Mouse (Mus musculus): Measurements from ENCODE around the gene Nufip2. TPM values are rescaled to one million over a fixed set of nuclear protein-coding genes. Genes with fewer than 3 reads are reported as not detected.
A peak's percentile ranks its signal among the peaks of the same experiment; 100 is the strongest.
"Not testable (repeated sequence)": the region's sequence is repeated elsewhere in the genome, so short reads cannot be mapped to it uniquely, and the experiment has no call there.

Gene Nufip2
- 10 to 100 TPM; 85.4 to 88.9 (median 86.7) TPM for total RNA-seq (2022)

- DNase-seq: peak; percentile 99
Observed at GRCm38 (mm10) chr11:77685383-77686265, at the start of gene Nufip2. TSS of gene Nufip2 (plus strand) at chr11:77686155.

DNA sequence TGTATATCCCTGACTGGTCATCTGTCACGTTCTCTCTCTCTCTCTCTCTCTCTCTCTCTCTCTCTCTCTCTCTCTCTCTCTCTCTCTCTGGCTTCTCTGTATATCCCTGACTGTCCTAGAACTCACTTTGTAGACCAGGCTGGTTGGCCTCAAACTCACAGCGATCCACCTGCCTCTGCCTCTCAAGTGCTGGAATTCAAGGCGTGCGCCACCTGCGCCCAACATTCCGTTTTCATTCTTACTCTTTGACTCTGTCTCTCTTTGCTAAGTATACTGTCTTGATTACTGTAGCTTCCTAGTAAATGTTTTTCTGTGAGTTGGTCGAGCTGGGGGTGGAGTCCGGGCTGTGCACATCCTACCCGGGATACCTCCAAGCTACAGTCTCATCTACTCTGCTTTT, 44.6 kb upstream of the Nufip2 start:
- no peak for DNase-seq

DNA sequence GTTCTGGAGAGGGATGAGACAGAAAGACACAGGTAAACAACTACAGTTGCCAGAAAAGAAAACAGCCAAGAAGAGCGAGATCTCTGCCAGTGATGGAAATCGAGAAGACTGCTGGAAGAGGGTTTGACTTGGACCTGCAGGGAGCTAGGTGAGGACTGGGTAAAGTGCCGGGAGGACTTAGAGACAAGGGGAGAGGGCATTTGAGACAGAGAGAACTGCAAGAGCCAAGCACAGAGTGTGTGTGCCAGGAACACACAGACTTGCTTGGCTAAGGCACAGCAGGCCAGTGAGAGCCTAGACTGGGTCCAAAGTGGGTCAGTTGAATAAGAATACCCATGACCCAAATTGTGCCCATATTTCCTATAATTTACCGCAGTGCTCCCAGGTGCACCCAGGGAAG, 40.5 kb upstream of the Nufip2 start:
- no peak for DNase-seq

DNA sequence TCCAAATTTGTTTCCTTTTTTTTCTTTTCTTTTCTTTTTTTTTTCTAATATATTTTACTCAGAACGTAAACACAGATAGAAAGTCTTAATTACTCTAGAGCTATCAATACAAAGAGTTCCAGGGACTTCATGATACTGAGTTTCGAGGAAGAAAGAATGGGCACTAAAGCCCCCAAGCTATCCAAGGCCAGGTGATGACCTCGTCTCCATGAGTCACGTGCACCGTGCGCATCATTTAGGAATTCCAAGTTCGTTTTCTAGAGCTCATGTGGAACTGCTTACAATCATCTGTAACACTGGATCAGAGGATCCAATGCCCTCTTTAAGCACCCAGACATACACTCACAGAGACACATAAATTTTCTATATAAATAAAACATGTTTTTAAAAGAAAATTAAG, 37.1 kb upstream of the Nufip2 start:
- no peak for DNase-seq

DNA sequence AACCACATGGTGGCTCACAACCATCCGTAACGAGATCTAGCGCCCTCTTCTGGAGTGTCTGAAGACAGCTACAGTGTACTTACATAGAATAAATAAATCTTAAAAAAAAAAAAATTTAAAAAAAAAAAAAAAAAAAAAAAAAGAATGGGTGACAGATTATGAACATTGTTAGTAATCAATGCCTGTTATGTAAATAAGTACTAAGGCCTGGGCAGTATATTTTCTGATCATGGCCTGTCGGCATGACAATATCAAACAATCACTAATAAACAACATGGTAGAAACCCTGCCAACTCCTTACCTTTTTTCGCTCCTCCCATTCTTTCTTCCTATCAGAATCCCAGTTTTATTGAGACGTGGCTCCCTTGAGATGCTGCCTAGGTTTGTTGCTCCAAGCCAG, 33.5 kb upstream of the Nufip2 start:
- no peak for DNase-seq

DNA sequence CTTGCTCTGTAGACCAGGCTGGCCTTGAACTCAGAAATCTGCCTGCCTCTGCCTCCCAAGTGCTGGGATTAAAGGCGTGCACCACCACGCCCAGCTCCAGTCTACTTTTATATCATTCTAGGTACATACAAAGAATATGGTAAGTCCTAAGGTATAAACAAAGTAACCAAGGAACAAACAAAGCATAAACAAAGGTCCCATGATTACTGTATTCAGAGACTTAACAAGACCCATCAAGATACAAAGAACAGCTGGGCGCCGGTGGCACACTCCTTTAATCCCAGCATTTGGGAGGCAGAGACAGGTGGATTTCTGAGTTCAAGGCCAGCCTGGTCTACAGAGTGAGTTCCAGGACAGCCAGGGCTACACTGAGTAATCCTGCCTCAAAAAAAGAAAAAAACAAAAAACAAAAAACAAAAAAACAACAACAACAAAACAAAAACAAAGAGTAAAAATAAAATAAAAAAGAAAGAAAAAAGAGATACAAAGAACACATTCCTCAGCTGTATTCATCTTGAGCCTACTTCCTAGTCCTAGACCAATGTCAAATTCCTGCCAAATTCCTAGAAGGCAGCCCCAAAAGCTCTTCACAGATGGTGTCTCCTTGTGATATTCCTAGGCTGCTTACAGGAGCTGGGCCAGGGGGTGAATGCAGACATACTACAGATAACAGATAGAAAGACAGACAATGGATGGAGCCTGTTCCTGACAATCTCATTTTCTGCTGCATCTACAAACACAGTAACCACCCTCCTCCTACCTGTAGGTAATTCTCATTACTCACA, 32.4 kb upstream of the Nufip2 start:
- not testable (repeated sequence) for DNase-seq

DNA sequence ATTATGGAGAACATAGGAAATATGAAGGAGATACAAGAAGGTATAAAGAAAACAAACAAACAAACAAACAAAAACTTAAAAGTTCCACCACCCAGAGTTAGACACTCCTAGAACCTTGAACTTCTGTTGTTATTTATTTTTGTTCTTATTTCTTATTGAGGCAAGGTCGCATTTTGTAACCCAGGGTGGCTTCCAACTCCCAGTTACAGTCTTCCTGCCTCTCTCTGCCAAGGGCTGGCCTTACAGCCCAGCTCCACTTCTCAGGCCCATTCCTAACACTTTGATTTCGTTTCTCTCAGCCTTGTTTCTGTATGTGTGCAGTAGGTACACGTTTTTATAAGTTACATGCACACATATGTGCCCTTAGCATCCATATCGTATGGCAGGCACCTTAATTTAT, 26.0 kb upstream of the Nufip2 start:
- DNase-seq: no peak

DNA sequence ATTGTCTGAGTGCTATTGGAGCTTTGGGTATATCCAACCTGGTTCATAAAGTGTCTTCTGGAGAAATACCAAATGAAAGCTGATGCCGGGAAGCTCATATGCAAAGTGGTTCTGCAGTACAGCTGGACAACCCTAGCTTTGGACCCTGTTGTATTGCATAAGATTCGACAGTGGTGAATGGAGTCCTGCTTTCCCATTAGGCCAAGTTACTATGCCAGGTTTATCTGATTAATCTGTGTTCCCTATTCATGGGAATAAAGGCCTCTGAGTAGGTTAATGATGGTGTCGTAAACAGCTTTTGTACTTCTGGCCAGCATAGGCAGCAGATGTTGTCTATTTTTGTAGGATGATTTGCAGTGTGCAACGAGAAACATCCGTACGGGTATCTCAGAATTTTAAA, 22.3 kb upstream of the Nufip2 start:
- no peak for DNase-seq

GRCm38 (mm10) chr11:77664046-77664445, 21.9 kb upstream of the Nufip2 start:
- DNase-seq: no peak

GRCm38 (mm10) chr11:77665384-77665783, 20.6 kb upstream of the Nufip2 start:
- DNase-seq: not testable (repeated sequence)

DNA sequence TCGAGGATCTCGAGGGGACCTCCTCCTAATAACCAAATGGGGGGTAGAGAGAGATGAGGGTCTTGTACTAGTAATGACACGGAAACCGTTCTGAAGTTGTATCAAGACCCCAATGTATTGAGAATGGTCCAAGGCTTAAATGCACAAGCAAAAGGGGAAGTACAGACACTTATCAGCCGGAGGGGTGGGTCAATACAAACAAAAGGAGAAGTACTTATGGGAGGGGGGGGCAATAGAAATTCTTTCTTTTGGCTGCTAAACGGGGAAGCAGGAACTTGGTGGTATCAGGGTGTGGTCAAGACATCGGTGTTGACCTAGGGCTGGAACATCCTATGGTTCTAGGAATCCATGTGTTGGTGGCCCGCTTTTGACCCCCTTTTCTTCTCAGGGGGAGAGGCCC, 19.2 kb upstream of the Nufip2 start:
- not testable (repeated sequence) for DNase-seq

GRCm38 (mm10) chr11:77672746-77673145, 13.2 kb upstream of the Nufip2 start:
- no peak for DNase-seq

- no peak for DNase-seq
Observed at GRCm38 (mm10) chr11:77673428-77673991, 12.4 kb upstream of the Nufip2 start.

- no peak for DNase-seq
Observed at GRCm38 (mm10) chr11:77680018-77680417, 5.9 kb upstream of the Nufip2 start.

- no peak for DNase-seq
Observed at GRCm38 (mm10) chr11:77684896-77685295, 1.1 kb upstream of the Nufip2 start.

DNA sequence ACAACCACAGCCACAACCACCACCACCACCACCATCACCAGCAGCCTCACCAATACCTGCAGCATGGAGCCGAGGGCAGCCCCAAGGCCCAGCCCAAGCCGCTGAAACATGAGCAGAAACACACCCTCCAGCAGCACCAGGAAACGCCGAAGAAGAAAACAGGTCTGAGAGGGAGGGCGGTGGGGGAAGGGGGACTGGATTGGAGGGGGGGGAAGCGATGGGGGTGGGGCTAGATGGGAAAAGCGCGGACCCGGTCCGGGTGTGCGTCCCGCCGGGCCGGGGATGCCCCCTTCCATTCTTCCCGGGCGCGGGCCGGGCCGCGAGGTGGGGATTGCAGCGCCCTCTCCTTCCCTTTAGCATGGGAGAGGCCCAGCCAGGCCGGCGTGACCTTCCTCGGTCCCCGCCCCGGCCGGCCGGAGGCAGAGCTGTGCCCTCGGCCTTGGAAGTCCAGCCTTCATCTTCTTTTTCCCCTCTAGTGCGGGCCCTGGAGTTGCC, 438 bp downstream of the Nufip2 start:
- peak; percentile 51 for DNase-seq

DNA sequence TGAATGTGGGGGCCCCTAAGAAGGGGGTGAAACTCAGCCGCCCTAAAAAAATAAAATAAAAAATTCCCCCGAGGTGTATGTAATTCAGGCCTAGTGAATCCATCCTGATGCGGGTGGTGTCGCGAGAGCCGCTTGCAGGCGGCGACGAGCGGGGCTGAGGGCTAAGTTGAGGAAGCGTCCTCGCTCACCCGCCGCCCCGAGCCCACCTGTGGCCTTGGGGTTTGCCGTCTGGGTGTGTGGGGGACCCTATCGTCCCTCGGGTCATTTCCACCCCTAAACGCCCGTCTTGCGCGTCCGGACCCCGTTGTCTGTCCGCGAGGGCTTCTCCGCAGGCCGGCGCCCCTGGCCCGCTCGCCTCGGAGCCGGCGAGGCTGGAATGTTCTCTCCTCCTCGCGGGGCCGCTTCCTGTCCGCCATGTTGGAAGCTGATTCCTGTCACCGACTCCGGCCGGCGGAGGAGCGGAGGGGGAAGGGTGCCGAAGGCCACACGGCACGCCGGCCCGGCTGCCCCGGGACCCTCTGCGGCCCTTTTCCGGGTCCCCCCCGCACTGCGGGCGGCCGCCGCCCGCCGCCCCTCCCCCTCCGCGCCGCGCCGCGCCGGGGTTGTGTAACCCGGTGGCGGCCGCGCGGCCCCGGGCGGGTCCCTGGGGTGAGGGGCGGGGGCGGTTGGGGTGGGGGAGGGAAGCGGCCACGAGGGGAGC, 1.0 kb downstream of the Nufip2 start:
- peak; percentile 55 for DNase-seq

DNA sequence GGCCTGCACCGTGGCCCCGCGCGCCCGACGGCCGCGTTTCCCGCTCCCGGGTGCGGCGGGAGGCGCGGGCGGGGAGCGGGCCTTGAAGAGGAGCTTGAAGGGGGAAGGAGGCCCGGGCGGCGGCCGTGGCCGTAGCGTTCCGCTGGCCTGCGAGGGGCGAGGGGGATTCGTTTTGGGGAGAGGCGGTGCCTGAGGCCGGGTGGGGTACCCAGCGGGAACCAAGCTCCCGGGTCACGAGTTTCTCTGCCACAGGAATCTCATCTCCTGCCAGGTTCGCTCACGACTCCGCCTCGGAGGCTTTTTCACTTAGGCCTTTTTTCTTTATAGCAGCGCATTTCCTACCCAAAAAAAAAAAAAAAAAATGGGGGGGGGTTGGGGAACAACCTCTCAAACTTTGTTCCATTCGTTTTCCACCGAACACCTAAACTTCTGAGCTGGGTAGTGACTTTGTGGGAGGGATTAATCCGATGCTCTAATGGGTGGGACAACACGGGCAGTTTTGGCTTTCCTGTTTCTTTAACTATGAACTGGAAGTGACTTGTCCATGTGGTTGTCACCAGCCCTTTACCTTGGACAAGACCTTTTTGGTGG, 1.7 kb downstream of the Nufip2 start:
- DNase-seq: peak; percentile 34

- no peak for DNase-seq
Observed at GRCm38 (mm10) chr11:77693026-77693425, 7.1 kb downstream of the Nufip2 start.

- no peak for DNase-seq
Observed at GRCm38 (mm10) chr11:77697232-77697631, 11.3 kb downstream of the Nufip2 start.

- DNase-seq: no peak
Observed at GRCm38 (mm10) chr11:77705920-77706319, 20.0 kb downstream of the Nufip2 start.

- DNase-seq: no peak
Observed at GRCm38 (mm10) chr11:77709039-77709438, 23.1 kb downstream of the Nufip2 start.
